Mouse (Mus musculus) MEL (cell line): ENCODE results near the gene Clec4d.
"Not testable (repeated sequence)": the region's sequence is repeated elsewhere in the genome, so short reads cannot be mapped to it uniquely, and the experiment has no call there.

Experiments used
- BHLHE40 ChIP-seq: IDR thresholded peaks from 2 replicates; pipeline ENCODE4 v1.6.1; 2012; ENCODE audit warnings: low read depth, mild to moderate bottlenecking, inconsistent platforms, low read length, improper control_type of control experiment, borderline replicate concordance
- CTCF ChIP-seq, 3 experiments: IDR thresholded peaks in 2 of 3; conservative IDR thresholded peaks in 1 of 3; 2 replicates each; pipeline ENCODE4 v1.5.1; 2011 to 2012; ENCODE audit warnings: low read length in 3 of 3, low read depth in 2 of 3, mild to moderate bottlenecking in 2 of 3, improper control_type of control experiment in 1 of 3, inconsistent platforms in 1 of 3, mixed read lengths in 1 of 3, moderate library complexity in 1 of 3; ENCODE audit not compliant: control insufficient read depth in 1 of 3, insufficient read depth in 1 of 3, poor library complexity in 1 of 3, severe bottlenecking in 1 of 3
- EP300 ChIP-seq, 2 experiments: IDR thresholded peaks; 2 replicates each; pipeline ENCODE4 v1.6.1; 2011; ENCODE audit warnings: improper control_type of control experiment in 2 of 2, low read length in 2 of 2, low read depth in 1 of 2, mild to moderate bottlenecking in 1 of 2
- GATA1 ChIP-seq: IDR thresholded peaks from 2 replicates; pipeline ENCODE4 v1.6.1; 2011; ENCODE audit warnings: low read depth, low read length, improper control_type of control experiment
- MXI1 ChIP-seq: IDR thresholded peaks from 2 replicates; pipeline ENCODE4 v1.6.1; 2011; ENCODE audit warnings: mild to moderate bottlenecking, low read depth, low read length, improper control_type of control experiment
- POLR2A ChIP-seq, 2 experiments: IDR thresholded peaks; 2 replicates each; pipeline ENCODE4 v1.6.1; 2011 to 2012; ENCODE audit warnings: low read length in 2 of 2, mild to moderate bottlenecking in 2 of 2, control low read depth in 1 of 2, improper control_type of control experiment in 1 of 2, low read depth in 1 of 2, moderate library complexity in 1 of 2; ENCODE audit not compliant: control insufficient read depth in 1 of 2, insufficient read depth in 1 of 2, poor library complexity in 1 of 2
- POLR2AphosphoS2 ChIP-seq: IDR thresholded peaks from 2 replicates; pipeline ENCODE4 v1.6.1; 2011; ENCODE audit warnings: low read length, improper control_type of control experiment
- SIN3A ChIP-seq: IDR thresholded peaks from 2 replicates; pipeline ENCODE4 v1.6.1; 2012; ENCODE audit warnings: low read length, improper control_type of control experiment, inconsistent platforms
- TBP ChIP-seq: IDR thresholded peaks from 2 replicates; pipeline ENCODE4 v1.8.0; 2011; ENCODE audit warnings: low read depth, low read length, improper control_type of control experiment
- UBTF ChIP-seq: IDR thresholded peaks from 2 replicates; pipeline ENCODE4 v1.6.1; 2012; ENCODE audit warnings: low read depth, mild to moderate bottlenecking, inconsistent platforms, low read length, improper control_type of control experiment, moderate library complexity, borderline replicate concordance; ENCODE audit not compliant: insufficient read depth
- USF1 ChIP-seq: IDR thresholded peaks from 2 replicates; pipeline ENCODE4 v1.6.1; 2014; ENCODE audit warnings: low read depth, mild to moderate bottlenecking, inconsistent platforms, low read length, improper control_type of control experiment, moderate library complexity
- ZC3H11A ChIP-seq: IDR thresholded peaks from 2 replicates; pipeline ENCODE4 v1.6.1; 2012; ENCODE audit warnings: low read depth, mild to moderate bottlenecking, inconsistent platforms, low read length, improper control_type of control experiment
- ZKSCAN1 ChIP-seq: IDR thresholded peaks from 2 replicates; pipeline ENCODE4 v1.6.1; 2012; ENCODE audit warnings: low read depth, mild to moderate bottlenecking, inconsistent platforms, low read length, improper control_type of control experiment, moderate library complexity

GRCm38 (mm10) chr6:123248862-123249261, 13.0 kb upstream of the Clec4d start:
- TF ChIP-seq BHLHE40; POLR2AphosphoS2; GATA1; UBTF; POLR2A (IDR thresholded peaks at IDR 0.05; ENCODE audit: control insufficient read depth in 1 of 2, insufficient read depth in 1 of 2, low read depth in 1 of 2, low read length in 2 of 2, poor library complexity in 1 of 2); USF1; TBP; MXI1; ZC3H11A; EP300 (IDR thresholded peaks at IDR 0.05; ENCODE audit: low read depth in 1 of 2, low read length in 2 of 2); SIN3A; ZKSCAN1: not testable (repeated sequence)
- peak in 2 of 3 experiments; percentile 37 to 54; a peak in 4 of 6 replicates for TF ChIP-seq CTCF (IDR thresholded peaks at IDR 0.05 in 2 of 3, conservative IDR thresholded peaks at IDR 0.05 in 1 of 3; ENCODE audit: control insufficient read depth in 1 of 3, insufficient read depth in 1 of 3, low read depth in 2 of 3, low read length in 3 of 3, poor library complexity in 1 of 3, severe bottlenecking in 1 of 3)
